9 mouse cellular contexts compared by ENCODE assay signal in the genomic region with DNA sequence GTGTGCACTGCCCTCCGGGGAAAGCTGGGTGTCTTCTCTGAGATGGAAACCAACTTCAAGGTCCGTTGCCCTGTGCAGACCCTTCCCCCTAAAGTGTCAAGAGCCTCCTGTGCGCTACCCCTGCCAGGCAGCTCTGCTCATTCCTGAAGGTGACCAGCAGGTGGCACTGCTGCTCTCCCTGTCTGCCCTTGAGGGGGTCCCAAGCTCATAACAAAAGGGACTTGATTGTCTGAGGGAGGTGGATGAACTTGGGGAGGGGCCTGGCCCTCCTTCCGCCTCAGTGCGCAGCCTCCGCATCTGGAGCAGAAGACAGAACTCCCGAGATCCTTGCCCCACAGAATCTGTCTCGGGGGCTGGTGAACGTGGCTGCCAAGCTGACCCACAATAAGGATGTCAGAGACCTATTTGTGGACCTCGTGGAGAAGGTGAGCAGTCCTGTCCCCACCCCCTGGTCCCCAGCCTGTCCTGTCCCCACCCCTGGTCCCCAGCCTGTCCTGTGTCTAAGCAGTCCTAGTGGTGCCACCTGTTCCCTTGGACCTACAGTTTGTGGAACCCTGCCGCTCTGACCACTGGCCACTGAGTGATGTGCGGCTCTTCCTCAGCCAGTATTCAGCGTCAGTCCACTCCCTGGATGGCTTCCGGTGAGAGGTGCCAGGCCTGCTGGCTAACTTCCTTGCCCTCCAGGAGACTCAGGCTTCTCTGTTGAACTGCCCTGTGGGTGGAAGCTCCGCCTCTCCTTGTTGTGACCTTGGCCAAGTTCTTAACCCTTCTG. TPM values are rescaled to one million over a fixed set of nuclear protein-coding genes. Genes with fewer than 3 reads are reported as not detected.
A peak's percentile ranks its signal among the peaks of the same experiment; 100 is the strongest.
DNase-seq lines count a peak whose midpoint lies in the region; ATAC-seq lines count a peak whose summit lies in the region.
"Had no signal": no experiment of that assay in that cellular context is flagged by ENCODE, and none has a peak within 500 bp of the region (broad histone marks: within the 10 kb centered on the region; RNA-seq: fewer than 3 reads in every experiment).

No protein-coding gene starts in this region.

- peak; percentile 58 for ATAC-seq in midbrain, embryonic 15.5 days (replicated peaks)

- no peaks in the 10 kb centered on the region for H3K9me3 ChIP-seq in midbrain, embryonic 15.5 days
- H3K9me3 ChIP-seq: liver, embryonic 15.5 days had no signal

- H3K27me3 ChIP-seq in midbrain, embryonic 15.5 days (replicated peaks): peaks cover 4% of the 10 kb centered on the region; the same call in 1 of the 2 replicates

- H3K27ac ChIP-seq in midbrain, embryonic 15.5 days: peak overlapping the region; percentile 65
- H3K27ac ChIP-seq: liver, embryonic 15.5 days had no signal

- peaks cover 32% of the 10 kb centered on the region for H3K4me1 ChIP-seq in midbrain, embryonic 15.5 days

- H3K4me3 ChIP-seq in midbrain, embryonic 15.5 days: peak overlapping the region; percentile 30
- H3K4me3 ChIP-seq: liver, embryonic 15.5 days had no signal

- intact Hi-C loops in heart, postnatal 14 days (cut with DNase I): loop anchor here (2.0 kb wide), 1 partner anchor 23 kb away; no protein-coding TSS in a partner anchor

- peaks cover 17% of the 10 kb centered on the region for H3K36me3 ChIP-seq in midbrain, embryonic 15.5 days (replicated peaks)

- H3K4me2 ChIP-seq in midbrain, embryonic 15.5 days: peak overlapping the region; percentile 50
- H3K4me2 ChIP-seq: liver, embryonic 15.5 days had no signal

- DNase-seq in adrenal gland, adult 2 months: peak; percentile 65
- no peak for DNase-seq in adrenal gland, postnatal 4 days (ENCODE audit: low spot score in 2 of 2)
- peak; percentile 25 for DNase-seq in MN1 (ENCODE audit: low spot score)
- DNase-seq in embryo, embryonic 11.5 days (ENCODE audit: low read depth, low spot score): peak; percentile 74
- peak; percentile 67 to 72 for DNase-seq in heart, postnatal 14 days
- DNase-seq in kidney, postnatal 36 days: peak; percentile 60 to 69
- DNase-seq in thymus, postnatal 4 days: peak; percentile 87

- H3K9ac ChIP-seq in midbrain, embryonic 15.5 days: peak overlapping the region; percentile 43
- H3K9ac ChIP-seq: liver, embryonic 15.5 days had no signal

- 36% methylated on average over 15 of the region's 15 CpGs for WGBS in midbrain, embryonic 15.5 days

RNA-seq across cellular contexts. Expression of gene Fibp, which starts 3.6 kb away (rescaled TPM):
- total RNA-seq in adrenal gland, adult 2 months (2021): 10 to 100 TPM; 85.1 to 94.8 TPM
- 89.9 and 95.9 TPM in 2 replicates for polyA plus RNA-seq in adrenal gland, adult 2 months (2012; rRNA removed)
- 100 to 1,000 TPM; 134 to 137 TPM for total RNA-seq in adrenal gland, postnatal 4 days (2021)
- 10 to 100 TPM; 55.7 to 63.2 TPM for total RNA-seq in heart, postnatal 14 days (2021)
- polyA plus RNA-seq in midbrain, embryonic 15.5 days (2015; fragmentation: Nextera tagmentation; extraction: Ambion mirVana): 180 and 185 TPM in 2 replicates

RNA-seq across cellular contexts. Expression of gene Ctsw, which starts 4.3 kb away (rescaled TPM):
- under 1 TPM; 0.75 to 0.79 TPM for total RNA-seq in adrenal gland, adult 2 months (2021)
- polyA plus RNA-seq in adrenal gland, adult 2 months (2012; rRNA removed): 0.71 and 1.1 TPM in 2 replicates
- 1 to 10 TPM in 1 of 2 experiments, under 1 TPM in 1; 0.67 to 1.3 TPM for total RNA-seq in adrenal gland, postnatal 4 days (2021)
- total RNA-seq in heart, postnatal 14 days (2021): under 1 TPM in 1 of 2 experiments, not detected in 1; 0.71 TPM
- polyA plus RNA-seq in midbrain, embryonic 15.5 days (2015; fragmentation: Nextera tagmentation; extraction: Ambion mirVana): 5.4 and 6.5 TPM in 2 replicates

RNA-seq across cellular contexts. Expression of gene Ccdc85b, which starts 6.3 kb away (rescaled TPM):
- 10 to 100 TPM in 1 of 2 experiments, 1 to 10 TPM in 1; 3.5 to 10.5 TPM for total RNA-seq in adrenal gland, adult 2 months (2021)
- 13.5 and 13.9 TPM in 2 replicates for polyA plus RNA-seq in adrenal gland, adult 2 months (2012; rRNA removed)
- 10 to 100 TPM; 10.4 to 10.6 TPM for total RNA-seq in adrenal gland, postnatal 4 days (2021)
- 10 to 100 TPM in 1 of 2 experiments, 1 to 10 TPM in 1; 10.0 to 11.2 TPM for total RNA-seq in heart, postnatal 14 days (2021)
- 11.7 and 13.2 TPM in 2 replicates for polyA plus RNA-seq in midbrain, embryonic 15.5 days (2015; fragmentation: Nextera tagmentation; extraction: Ambion mirVana)

RNA-seq across cellular contexts. Expression of gene Efemp2, which starts 9.8 kb away (rescaled TPM):
- 100 to 1,000 TPM in 1 of 2 experiments, 10 to 100 TPM in 1; 49.7 to 107 TPM for total RNA-seq in adrenal gland, adult 2 months (2021)
- 112 and 116 TPM in 2 replicates for polyA plus RNA-seq in adrenal gland, adult 2 months (2012; rRNA removed)
- 10 to 100 TPM; 80.0 to 88.0 TPM for total RNA-seq in adrenal gland, postnatal 4 days (2021)
- total RNA-seq in heart, postnatal 14 days (2021): 10 to 100 TPM; 17.9 to 18.3 TPM
- 41.3 and 45.9 TPM in 2 replicates for polyA plus RNA-seq in midbrain, embryonic 15.5 days (2015; fragmentation: Nextera tagmentation; extraction: Ambion mirVana)

RNA-seq across cellular contexts. Expression of gene Fosl1, which starts 16.6 kb away (rescaled TPM):
- total RNA-seq in adrenal gland, adult 2 months (2021): 1 to 10 TPM in 1 of 2 experiments, not detected in 1; 1.2 TPM
- polyA plus RNA-seq in adrenal gland, adult 2 months (2012; rRNA removed): 0.06 and 0.16 TPM in 2 replicates
- under 1 TPM in 1 of 2 experiments, not detected in 1; 0.20 TPM for total RNA-seq in adrenal gland, postnatal 4 days (2021)
- total RNA-seq in heart, postnatal 14 days (2021): not detected
- 0.40 TPM in 1 of 2 replicates, not detected in the other for polyA plus RNA-seq in midbrain, embryonic 15.5 days (2015; fragmentation: Nextera tagmentation; extraction: Ambion mirVana)
- polyA plus RNA-seq: liver, embryonic 15.5 days had no signal

Comparison
In these comparisons a context has a peak if more than half of its experiments do, and no peak if none do; other contexts are left out.
1. DNase-seq: peak in adrenal gland, adult 2 months (single experiment), MN1 (single experiment), embryo, embryonic 11.5 days (single experiment), heart, postnatal 14 days (2 of 2), kidney, postnatal 36 days (2 of 2) and thymus, postnatal 4 days (single experiment); none in adrenal gland, postnatal 4 days (0 of 2).